Mouse (Mus musculus) limb, embryonic 10.5 days (tissue): ENCODE data around the gene Phf21a. TPM values are rescaled to one million over a fixed set of nuclear protein-coding genes. Genes with fewer than 3 reads are reported as not detected.
A peak's percentile ranks its signal among the peaks of the same experiment; 100 is the strongest.
"Not testable (repeated sequence)": the region's sequence is repeated elsewhere in the genome, so short reads cannot be mapped to it uniquely, and the experiment has no call there.

Experiments used
- DNase-seq: peaks from one replicate; pipeline ENCODE4 v3.0.0-alpha.2; 2017; ENCODE audit warnings: low spot score
- H3K27ac ChIP-seq: fragments of 300-500 bp; sonication (generic); 2 replicates; pipeline ENCODE4 v1.5.1; 2016; ENCODE audit warnings: mild to moderate bottlenecking
- H3K27me3 ChIP-seq: fragments of 300-500 bp; sonication (generic); 2 replicates; pipeline ENCODE4 v1.6.1; 2016; ENCODE audit warnings: low read depth, mild to moderate bottlenecking; ENCODE audit not compliant: poor library complexity, severe bottlenecking
- H3K36me3 ChIP-seq: fragments of 300-500 bp; sonication (generic); 2 replicates; pipeline ENCODE4 v1.6.1; 2016; ENCODE audit warnings: mild to moderate bottlenecking, moderate library complexity
- H3K4me1 ChIP-seq: fragments of 300-500 bp; sonication (generic); 2 replicates; pipeline ENCODE4 v1.6.1; 2016
- H3K4me3 ChIP-seq: fragments of 300-500 bp; sonication (generic); 2 replicates; pipeline ENCODE4 v1.5.1; 2016; ENCODE audit warnings: mild to moderate bottlenecking, moderate library complexity
- H3K9me3 ChIP-seq: fragments of 300-500 bp; sonication (generic); replicated peaks from 2 replicates; pipeline ENCODE4 v1.6.1; 2016; ENCODE audit warnings: mild to moderate bottlenecking
- WGBS: fragments of 180-500 bp; shearing (Covaris S2); methylation state at CpG from one replicate; pipeline ENCODE4 v1.1.7; 2016; 5-methylcytosine and 5-hydroxymethylcytosine counted together
- polyA plus RNA-seq: library from polyadenylated mRNA; unstranded; fragments of >200 nt; fragmentation: Nextera tagmentation; extraction: Ambion mirVana; gene quantifications from 2 replicates; pipeline ENCODE4 v1.2.1, GENCODE M21; 2016

The Phf21a gene
- polyA plus RNA-seq, 1 experiment from 2014 or later: 40.2 TPM

DNA sequence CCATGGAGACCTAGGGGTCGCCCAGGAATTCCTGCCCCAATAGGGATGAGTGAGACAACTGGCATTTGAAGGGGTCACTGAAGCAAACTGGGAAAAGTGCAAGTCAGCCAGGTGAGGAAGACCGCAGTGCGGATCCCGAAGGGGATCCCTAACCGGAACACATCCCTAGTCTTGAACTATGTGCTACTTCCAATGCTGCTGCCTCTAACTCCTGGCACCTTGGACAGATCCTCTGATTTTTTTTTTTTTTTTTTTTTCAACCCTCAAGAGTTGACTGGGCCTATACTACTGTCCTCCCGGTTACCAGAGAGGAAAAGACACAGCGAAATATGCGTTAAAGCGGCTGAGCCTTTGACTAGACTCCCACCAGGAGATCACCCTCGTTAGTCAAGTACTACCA, 296.7 kb downstream of the Phf21a start:
- Histone ChIP-seq H3K27ac (peak overlapping the region; percentile 91), H3K4me3 (peak overlapping the region; percentile 66), H3K4me1 (peaks cover 65% of the 10 kb centered on the region), H3K9me3 (no peaks in the 10 kb centered on the region), H3K36me3 (peaks cover 34% of the 10 kb centered on the region), H3K27me3 (peaks cover 18% of the 10 kb centered on the region)
- DNase-seq: no peak
- 6% methylated on average over 10 of the region's 10 CpGs for WGBS

DNA sequence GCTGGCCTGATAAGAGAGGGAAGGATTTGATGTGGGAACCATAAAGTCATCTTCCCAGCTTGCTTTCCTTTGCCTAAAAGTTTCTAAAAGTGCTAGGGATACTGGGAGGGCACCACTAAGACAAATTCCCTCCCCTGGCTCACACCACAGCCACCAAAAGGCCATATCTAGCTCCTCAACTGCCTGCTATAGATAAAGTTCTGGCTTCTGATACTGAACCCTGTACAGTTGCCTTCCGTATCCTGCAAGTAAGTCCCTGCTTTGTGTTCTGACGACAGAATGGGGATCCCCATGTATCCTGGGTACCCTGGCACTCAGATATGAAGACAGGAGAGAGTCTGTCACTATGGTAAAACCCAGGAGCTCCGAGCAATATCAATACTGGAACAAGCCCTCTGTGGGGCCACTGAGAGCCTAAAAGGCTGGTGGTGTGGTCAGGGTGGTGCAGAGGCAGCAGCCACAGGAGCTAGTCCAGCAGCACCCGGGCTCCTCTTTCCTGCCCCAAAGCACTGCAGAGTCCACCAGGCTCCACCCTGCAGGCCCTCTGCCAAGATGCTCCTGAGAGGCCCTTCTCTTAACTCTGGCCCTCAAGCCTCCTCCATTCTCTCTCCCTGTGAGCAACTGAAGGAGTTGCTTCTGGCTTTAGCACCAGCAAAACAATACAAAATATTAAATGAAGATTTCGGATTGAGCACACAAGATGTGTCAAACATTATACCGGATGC, 297.5 kb downstream of the Phf21a start:
- Histone ChIP-seq H3K4me3 (no peak overlapping the region), H3K9me3 (no peaks in the 10 kb centered on the region), H3K4me1 (peaks cover 65% of the 10 kb centered on the region), H3K27me3 (peaks cover 18% of the 10 kb centered on the region), H3K36me3 (peaks cover 27% of the 10 kb centered on the region), H3K27ac (peak overlapping the region; percentile 10; the same call in 1 of the 2 replicates)
- DNase-seq: no peak
- 83% methylated on average over 6 of the region's 6 CpGs for WGBS

DNA sequence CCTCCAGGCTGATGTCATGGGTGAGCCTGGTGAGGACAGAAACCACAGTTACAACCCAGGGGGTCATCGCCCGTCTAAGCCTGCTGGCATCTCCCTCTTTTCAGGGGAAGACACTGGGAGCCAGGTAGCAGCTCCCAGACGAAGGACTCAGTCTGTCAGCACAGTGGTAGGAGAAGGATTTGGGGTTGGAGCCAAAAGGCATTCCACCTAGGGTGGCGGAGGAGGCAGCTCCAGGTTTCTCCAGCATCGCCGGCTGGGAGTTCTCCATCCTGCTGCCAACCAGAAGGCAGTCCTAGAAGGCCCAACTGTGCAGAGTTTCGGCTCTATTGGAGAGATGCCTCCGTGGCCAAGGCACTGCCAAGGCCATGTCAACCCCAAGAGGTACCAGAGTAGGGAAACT, 298.2 kb downstream of the Phf21a start:
- peaks cover 65% of the 10 kb centered on the region for H3K4me1 ChIP-seq
- peak overlapping the region; percentile 58 for H3K4me3 ChIP-seq
- H3K36me3 ChIP-seq: peaks cover 19% of the 10 kb centered on the region
- no peak for DNase-seq
- H3K9me3 ChIP-seq: no peaks in the 10 kb centered on the region
- H3K27me3 ChIP-seq: peaks cover 18% of the 10 kb centered on the region
- H3K27ac ChIP-seq: peak overlapping the region; percentile 89; the same call in 1 of the 2 replicates
- 91% methylated on average over 8 of the region's 8 CpGs for WGBS

DNA sequence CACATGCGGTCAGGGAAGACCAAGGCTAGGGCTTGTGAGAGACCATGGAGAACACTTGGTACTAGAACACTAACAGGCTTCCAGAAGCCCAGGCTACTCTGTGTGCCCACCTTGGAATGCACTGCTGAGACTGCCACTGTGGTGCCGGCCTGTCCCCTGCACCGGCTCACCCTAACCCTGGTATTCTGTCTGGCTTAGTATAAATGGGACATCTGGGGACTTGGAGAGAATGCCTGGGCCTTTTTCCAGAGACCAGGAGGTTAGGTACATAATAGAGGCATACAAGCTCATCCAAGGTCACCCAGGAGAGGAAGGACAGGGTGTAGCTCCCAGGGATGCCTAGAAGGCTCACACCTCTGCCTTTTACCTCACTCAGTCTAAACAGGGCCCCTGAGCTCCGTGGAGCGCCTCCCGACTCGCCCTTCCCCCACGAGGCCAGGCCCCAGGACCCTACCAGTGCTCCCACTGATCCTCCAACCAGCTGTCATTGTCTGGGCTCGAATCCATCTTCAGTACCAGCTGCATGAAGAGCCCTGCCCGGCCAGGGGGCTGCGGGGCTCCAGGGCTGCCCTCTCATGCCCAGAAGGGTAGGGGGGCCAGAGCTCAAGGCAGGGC, 298.9 kb downstream of the Phf21a start:
- H3K4me1 ChIP-seq: peaks cover 65% of the 10 kb centered on the region
- peak overlapping the region; percentile 89 for H3K27ac ChIP-seq
- H3K4me3 ChIP-seq: peak overlapping the region; percentile 58
- 24% methylated on average over 11 of the region's 11 CpGs for WGBS
- DNase-seq: no peak
- peaks cover 12% of the 10 kb centered on the region for H3K36me3 ChIP-seq
- peaks cover 21% of the 10 kb centered on the region for H3K27me3 ChIP-seq
- H3K9me3 ChIP-seq: no peaks in the 10 kb centered on the region

DNA sequence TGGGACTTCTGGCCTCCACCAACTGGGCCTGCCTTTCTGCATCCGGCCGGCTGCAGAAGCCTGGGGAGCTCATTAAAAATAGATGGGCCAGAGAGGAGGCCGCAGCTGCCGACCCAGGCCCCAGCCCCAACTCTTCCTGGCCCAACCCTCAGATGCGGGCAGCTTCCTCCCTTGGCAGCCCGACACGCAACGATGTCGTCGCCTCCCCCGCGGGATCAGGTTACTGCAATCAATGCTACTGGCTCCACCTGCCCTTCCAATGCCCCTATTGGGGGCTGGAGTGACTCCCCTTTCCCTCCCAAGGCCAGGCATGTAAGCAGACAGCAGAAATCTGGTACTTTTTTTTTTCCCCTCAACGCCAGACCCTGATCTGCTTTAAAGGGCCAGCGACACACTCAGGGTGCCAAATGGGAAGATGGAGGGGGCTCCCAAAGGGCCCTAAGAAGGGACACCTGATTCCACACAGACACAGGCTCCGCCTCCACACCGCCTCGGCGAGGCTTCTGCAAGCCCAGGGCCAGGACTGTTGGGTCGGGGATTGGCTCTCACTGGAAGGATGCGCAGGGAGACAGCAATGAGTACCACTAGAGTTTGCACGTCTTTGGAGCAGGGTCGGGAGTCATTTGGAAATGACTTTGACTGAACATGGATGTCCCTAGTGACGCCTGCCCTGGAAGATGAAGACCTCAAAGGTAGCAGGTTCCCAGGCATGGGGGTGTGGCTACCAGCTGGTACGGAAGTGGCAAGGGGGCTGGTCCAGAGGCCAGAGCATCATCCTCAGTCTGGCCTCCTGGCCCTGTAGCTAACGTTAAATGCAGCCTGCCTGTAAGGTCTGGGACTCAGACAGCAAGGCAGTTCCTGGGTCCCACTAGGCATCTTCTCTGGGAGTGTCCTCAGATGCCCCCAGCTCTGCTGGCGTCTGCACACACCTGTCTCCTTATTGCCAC, 299.7 kb downstream of the Phf21a start:
- peaks cover 24% of the 10 kb centered on the region for H3K27me3 ChIP-seq
- DNase-seq: peak; percentile 86
- 3% methylated on average over 26 of the region's 26 CpGs for WGBS
- peaks cover 5% of the 10 kb centered on the region for H3K36me3 ChIP-seq
- H3K4me3 ChIP-seq: peak overlapping the region; percentile 58
- H3K9me3 ChIP-seq: no peaks in the 10 kb centered on the region
- peak overlapping the region; percentile 89 for H3K27ac ChIP-seq
- H3K4me1 ChIP-seq: peaks cover 64% of the 10 kb centered on the region

DNA sequence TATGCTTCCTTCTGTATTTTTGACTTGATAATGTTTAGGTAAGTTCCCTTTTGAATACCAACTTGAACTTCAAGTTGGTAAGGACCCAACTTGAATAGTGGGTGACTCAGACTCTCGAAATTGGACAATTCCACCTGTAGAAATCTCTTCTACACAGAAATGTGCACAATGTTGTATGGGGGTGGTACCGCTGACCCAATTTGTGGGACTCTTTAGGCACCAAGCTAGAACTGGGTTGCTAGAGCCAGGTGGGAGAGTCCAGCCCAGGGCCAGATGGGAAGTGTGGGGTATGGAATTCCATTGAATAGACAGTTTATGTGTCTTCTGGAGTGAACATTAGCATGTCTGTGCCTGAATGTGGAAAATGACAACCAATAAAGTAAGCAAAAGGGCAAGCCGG, 302.6 kb downstream of the Phf21a start:
- DNase-seq: no peak
- Histone ChIP-seq H3K27ac (no peak overlapping the region), H3K9me3 (no peaks in the 10 kb centered on the region), H3K4me1 (peaks cover 37% of the 10 kb centered on the region), H3K27me3 (peaks cover 38% of the 10 kb centered on the region), H3K4me3 (no peak overlapping the region), H3K36me3 (no peaks in the 10 kb centered on the region)
- WGBS: 91% methylated on average over 3 of the region's 3 CpGs

DNA sequence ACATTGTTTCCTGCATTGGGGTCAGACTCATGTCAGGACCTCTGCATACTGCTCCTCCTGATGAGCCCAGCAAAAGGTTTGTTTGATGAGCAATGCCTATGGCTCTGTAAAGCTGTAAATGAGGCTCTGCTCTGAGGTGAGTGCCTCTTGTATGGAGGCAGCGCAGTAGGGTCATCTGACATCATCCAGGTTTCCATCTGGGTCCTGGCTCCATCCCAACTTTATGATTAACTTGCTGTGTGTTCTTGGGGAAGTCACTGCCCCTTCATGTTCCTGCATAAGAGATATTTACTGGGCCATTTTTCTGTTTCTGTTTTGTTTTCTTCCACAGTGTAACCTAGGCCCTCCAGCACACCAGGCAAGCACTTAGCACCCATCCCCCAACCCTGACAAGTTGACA, 304.5 kb downstream of the Phf21a start:
- no peak for DNase-seq
- Histone ChIP-seq H3K9me3 (no peaks in the 10 kb centered on the region), H3K27ac (no peak overlapping the region), H3K4me1 (peaks cover 28% of the 10 kb centered on the region), H3K36me3 (no peaks in the 10 kb centered on the region), H3K27me3 (peaks cover 48% of the 10 kb centered on the region), H3K4me3 (no peak overlapping the region)
- 85% methylated on average over 1 of the region's 1 CpGs for WGBS

DNA sequence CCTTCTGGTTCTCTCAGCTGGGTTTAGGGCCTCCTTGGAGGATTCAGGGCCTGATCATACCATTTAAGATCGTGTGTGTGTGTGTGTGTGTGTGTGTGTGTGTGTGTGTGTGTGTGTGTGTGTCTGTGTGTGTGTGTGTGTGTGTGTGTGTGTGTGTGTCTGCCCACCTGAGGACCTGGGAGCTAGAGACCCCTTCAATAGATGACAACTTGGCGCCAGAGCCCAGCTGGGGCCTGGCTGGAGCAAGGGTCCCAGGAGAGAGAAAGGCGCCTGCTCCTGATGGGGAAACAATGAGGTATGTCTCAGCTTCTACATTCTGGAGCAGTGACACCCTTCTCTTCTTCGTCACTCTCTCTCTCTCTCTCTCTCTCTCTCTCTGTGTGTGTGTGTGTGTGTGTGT, 307.0 kb downstream of the Phf21a start:
- Histone ChIP-seq H3K36me3 (peaks cover 15% of the 10 kb centered on the region), H3K27me3 (peaks cover 35% of the 10 kb centered on the region), H3K4me1 (peaks cover 15% of the 10 kb centered on the region)
- not testable (repeated sequence) for H3K4me3 ChIP-seq, DNase-seq, H3K9me3 ChIP-seq, H3K27ac ChIP-seq
- 65% methylated on average over 4 of the region's 4 CpGs for WGBS

DNA sequence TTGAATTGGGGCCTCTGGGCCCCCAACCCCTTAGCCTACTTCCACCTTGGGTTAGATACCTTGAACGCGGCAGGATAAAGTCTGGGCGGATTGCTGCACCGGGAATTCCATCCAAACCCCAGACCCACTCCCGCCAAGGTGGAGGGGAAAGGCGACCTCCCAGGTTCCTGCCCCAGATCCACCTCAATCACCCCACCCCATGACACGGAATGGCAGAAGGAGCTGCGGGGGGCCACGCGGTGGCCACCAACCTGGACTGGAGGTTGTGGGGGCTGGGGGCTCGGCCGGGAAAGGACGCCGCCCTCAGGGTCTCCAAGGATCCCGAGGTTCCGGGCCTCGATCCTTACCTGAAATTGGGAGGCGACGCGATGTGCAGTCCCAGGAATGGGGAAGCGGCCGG, 307.8 kb downstream of the Phf21a start:
- WGBS: 2% methylated on average over 22 of the region's 22 CpGs
- DNase-seq: no peak
- Histone ChIP-seq H3K4me3 (peak overlapping the region; percentile 73), H3K36me3 (peaks cover 23% of the 10 kb centered on the region), H3K27ac (peak overlapping the region; percentile 61), H3K4me1 (peaks cover 16% of the 10 kb centered on the region), H3K9me3 (no peaks in the 10 kb centered on the region), H3K27me3 (peaks cover 35% of the 10 kb centered on the region)

DNA sequence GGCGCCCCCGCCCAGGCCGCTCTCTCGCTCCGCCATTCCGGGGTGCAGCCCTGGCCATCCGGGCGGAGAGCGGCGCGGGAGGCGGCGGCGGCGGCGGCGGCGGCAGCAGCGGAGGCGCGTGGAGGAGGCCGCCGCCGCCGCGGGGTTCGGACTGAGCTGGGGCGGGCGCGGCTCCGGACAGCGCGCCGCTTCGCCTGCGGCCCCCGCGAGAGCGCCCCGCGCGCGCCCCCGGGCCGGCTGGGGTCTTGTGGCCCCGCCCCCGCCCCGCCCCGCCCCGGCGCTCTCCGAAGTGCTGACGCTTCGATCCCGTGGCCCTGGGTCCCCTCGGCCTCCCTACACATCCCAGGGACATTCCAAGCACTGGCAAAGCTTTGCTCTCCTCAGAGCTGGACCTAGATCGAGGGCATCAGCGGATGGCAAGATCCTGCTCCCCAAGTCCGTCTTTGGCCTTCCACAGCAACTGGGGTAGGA, 308.2 kb downstream of the Phf21a start, which contains the start of gene Mapk8ip1:
TSS of gene Mapk8ip1 (minus strand) at position 173 of the 471 bp plus-strand sequence.
- Histone ChIP-seq H3K27ac (peak within 1 kb of the TSS; percentile 61), H3K9me3 (no peaks in the 10 kb centered on the region), H3K27me3 (peaks cover 35% of the 10 kb centered on the region), H3K4me1 (peaks cover 16% of the 10 kb centered on the region), H3K4me3 (peak within 1 kb of the TSS; percentile 73), H3K36me3 (peaks cover 28% of the 10 kb centered on the region)
- DNase-seq: peak; percentile 76
- 10% methylated on average over 34 of the region's 59 CpGs for WGBS

DNA sequence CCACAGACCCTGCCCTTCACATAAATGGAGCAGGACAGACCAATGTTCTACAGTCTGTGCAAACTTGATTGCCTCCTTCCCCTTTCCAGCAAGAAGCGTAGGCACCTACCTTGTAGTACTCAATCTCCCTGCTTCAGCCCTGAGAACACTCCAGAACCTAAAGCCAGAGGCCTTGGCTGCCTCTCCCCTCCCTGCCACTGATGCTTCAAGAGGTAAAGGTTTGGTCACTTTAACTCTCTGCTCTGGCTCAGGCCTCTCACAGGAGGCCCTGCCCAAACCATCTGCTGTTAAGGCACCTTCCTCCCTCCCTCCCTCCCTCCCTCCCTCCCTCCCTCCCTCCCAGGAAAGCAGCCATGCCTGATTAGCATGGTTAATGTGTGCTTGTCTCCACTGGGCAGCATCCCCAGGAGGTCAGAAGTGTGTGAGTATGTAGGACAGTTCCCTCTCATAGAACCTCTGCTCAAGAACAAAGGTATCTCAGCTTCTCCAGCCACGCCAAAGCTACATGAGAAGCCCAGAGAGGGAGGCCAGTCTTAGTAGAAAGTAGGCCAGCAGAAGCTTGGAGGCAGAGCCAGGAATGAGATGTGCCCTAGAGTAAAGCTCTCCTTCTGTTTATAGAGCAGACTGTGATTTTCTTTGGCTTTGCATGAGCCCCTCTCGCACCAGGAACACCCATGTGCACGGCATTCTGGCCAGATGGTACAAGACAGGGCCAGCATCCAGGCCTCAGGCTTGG, 309.8 kb downstream of the Phf21a start:
- Histone ChIP-seq H3K4me1 (peaks cover 16% of the 10 kb centered on the region), H3K27ac (no peak overlapping the region)
- WGBS: 77% methylated on average over 4 of the region's 4 CpGs

DNA sequence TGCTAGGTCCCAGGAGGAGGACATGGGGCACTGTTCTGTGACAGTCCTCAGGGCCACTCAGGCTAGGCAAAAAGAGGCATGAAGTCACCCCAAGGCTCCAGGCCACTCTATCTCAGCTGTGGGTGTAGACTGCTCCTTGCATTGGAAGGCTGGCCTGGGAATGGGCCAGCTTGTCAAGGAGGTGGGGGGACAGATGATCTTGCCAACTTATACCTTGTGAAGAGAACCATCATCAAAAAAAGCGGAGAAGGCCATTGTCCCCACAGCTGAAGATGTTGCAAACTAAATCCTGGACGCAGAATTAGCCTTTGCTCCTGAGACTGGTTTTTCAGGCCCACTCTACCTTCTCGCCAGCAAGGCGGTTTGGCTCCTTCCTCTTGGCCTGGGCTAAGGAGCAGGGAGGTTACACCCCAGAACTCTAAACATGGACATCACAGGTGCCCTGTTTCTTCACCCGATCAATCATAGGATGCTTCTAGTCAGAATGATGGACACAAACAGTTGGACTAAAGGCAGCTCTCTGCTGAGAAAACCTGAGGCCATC, 310.9 kb downstream of the Phf21a start:
- Histone ChIP-seq H3K9me3 (no peaks in the 10 kb centered on the region), H3K27ac (no peak overlapping the region), H3K4me3 (no peak overlapping the region), H3K4me1 (peaks cover 16% of the 10 kb centered on the region), H3K27me3 (peaks cover 25% of the 10 kb centered on the region), H3K36me3 (peaks cover 52% of the 10 kb centered on the region)
- no peak for DNase-seq
- WGBS: 92% methylated on average over 5 of the region's 5 CpGs

More for the DNA sequence above, 309.8 kb downstream of the Phf21a start:
- no peaks in the 10 kb centered on the region for H3K9me3 ChIP-seq
- no peak for DNase-seq
- H3K27me3 ChIP-seq: peaks cover 29% of the 10 kb centered on the region
- H3K4me3 ChIP-seq: no peak overlapping the region
- H3K36me3 ChIP-seq: peaks cover 41% of the 10 kb centered on the region
